Mouse (Mus musculus) intestine, embryonic 15.5 days (tissue): ENCODE data around the gene Gpsm3. TPM values are rescaled to one million over a fixed set of nuclear protein-coding genes. Genes with fewer than 3 reads are reported as not detected.

Experiments
- ATAC-seq: fragments of 200-750 bp; cut with Nextera tagmentation; 2 replicates; pipeline ENCODE4 v1.8.0; 2017; ENCODE audit warnings: moderate TSS enrichment, moderate library complexity
- H3K27ac ChIP-seq: fragments of 300-500 bp; sonication (generic); 2 replicates; pipeline ENCODE4 v1.5.1; 2015; ENCODE audit warnings: mild to moderate bottlenecking, inconsistent platforms
- H3K27me3 ChIP-seq: fragments of 300-500 bp; sonication (generic); replicated peaks from 2 replicates; pipeline ENCODE4 v1.6.1; 2015; ENCODE audit warnings: inconsistent platforms
- H3K36me3 ChIP-seq: fragments of 300-500 bp; sonication (generic); 2 replicates; pipeline ENCODE4 v1.6.1; 2015; ENCODE audit warnings: inconsistent platforms
- H3K4me1 ChIP-seq: fragments of 300-500 bp; sonication (generic); replicated peaks from 2 replicates; pipeline ENCODE4 v1.6.1; 2015; ENCODE audit warnings: inconsistent platforms
- H3K4me2 ChIP-seq: fragments of 300-500 bp; sonication (generic); replicated peaks from 2 replicates; pipeline ENCODE4 v1.6.1; 2015; ENCODE audit warnings: mild to moderate bottlenecking, inconsistent platforms
- H3K4me3 ChIP-seq: fragments of 300-500 bp; sonication (generic); replicated peaks from 2 replicates; pipeline ENCODE4 v1.5.1; 2015; ENCODE audit warnings: inconsistent platforms
- H3K9ac ChIP-seq: fragments of 300-500 bp; sonication (generic); 2 replicates; pipeline ENCODE4 v1.6.1; 2015; ENCODE audit warnings: inconsistent platforms
- H3K9me3 ChIP-seq: fragments of 300-500 bp; sonication (generic); 2 replicates; pipeline ENCODE4 v1.6.1; 2016; ENCODE audit warnings: inconsistent platforms
- WGBS: fragments of 180-500 bp; shearing (Covaris S2); methylation state at CpG from one replicate; pipeline ENCODE4 v1.1.7; 2015; 5-methylcytosine and 5-hydroxymethylcytosine counted together
- polyA plus RNA-seq: library from polyadenylated mRNA; unstranded; fragments of >200 nt; fragmentation: Nextera tagmentation; extraction: Ambion mirVana; gene quantifications from 2 replicates; pipeline ENCODE4 v1.2.1, GENCODE M21; 2015

Gene Gpsm3
- polyA plus RNA-seq, 1 experiment from 2014 or later: 10.1 TPM

DNA sequence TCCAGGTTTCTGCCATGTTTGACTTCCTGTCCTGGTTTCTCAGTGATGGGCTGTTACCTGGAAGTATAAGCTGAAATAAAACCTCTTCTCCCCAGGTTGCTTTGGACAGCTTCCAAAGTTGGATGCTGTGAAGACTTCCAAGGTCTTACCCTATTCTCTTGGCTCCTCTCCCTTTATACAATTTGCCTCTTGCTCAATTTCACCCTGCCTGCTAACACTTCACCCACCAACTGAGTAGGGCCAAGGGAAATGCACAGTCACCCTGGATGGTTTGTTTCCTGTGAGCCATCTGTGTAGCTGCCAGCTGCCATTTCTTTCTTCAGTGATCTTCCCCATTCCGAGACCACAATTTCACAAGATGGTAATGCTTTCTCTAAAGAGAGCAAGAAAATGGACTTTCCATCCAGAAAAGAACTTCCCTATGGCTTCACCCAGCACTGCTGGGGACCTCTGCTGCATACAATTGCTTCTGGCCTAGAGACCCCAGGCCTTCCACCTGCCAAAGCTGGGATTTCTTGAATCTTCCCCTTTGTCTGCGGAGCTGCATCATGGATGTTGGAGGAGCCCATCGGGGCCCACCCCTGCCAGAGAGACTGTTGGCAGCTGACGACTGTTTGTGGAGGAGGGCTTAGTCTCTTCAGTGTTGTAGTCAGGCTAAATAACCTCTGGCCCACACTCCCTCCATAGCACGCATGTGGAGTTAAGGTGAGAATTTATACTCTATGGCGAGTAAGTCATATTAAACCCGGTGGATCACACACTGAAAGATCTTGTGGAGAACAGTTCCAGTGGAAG is 50.1 kb downstream of the Gpsm3 start:
- ATAC-seq: no peak

DNA sequence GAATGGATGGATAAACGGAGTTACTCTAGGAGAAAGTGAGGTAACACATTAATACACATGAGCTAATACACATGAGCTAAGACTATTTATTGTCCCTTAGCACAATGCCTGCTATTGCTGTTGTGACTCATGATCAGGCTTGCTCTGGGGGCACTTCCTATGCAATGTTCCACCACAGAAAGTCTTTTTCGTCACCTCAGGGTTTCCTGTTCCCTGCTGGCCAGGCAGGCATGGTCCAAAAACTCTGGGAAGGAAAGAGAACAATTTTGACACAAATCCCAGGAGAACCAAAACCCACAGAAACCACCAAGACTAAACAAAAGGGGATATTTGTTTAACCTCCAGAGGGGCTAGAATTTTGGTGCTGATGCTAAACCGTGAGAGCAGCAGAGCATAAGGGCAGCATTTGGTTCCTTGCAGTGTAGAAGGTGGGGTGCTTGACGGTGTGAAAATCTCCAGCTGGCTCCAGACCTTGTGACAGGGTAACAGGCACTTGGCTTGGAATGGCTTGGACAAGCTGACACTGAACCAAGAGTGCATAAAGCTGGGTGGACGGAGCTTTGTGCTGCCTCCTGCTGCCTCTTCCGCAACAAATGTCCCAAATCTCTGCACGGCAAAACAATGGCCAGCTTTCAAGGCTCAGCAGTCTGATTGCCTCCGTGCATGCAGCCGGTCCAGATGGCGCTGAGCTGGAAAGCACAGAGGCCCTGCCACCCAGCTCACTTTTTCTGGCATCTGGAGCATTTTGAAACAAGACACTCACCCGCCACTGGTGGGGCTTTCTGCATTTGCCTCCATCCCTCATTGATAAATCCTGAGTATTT is 51.4 kb downstream of the Gpsm3 start:
- H3K27me3 ChIP-seq: no peaks in the 10 kb centered on the region
- no peaks in the 10 kb centered on the region for H3K9me3 ChIP-seq
- H3K4me2 ChIP-seq: no peak overlapping the region
- peak; percentile 13; the same call in 1 of the 2 replicates for ATAC-seq
- 0 out of 2 replicates have a peak overlapping the region, but pooled peaks have one; percentile 8 for H3K9ac ChIP-seq
- 0 out of 2 replicates have a peak, but pooled peaks cover 5% of the 10 kb centered on the region for H3K36me3 ChIP-seq
- no peak overlapping the region for H3K4me3 ChIP-seq
- H3K27ac ChIP-seq: peak overlapping the region; percentile 49
- H3K4me1 ChIP-seq: peaks cover 22% of the 10 kb centered on the region; the same call in 1 of the 2 replicates
- WGBS: 22% methylated on average over 11 of the region's 11 CpGs

More for the DNA sequence above, 50.1 kb downstream of the Gpsm3 start:
- Histone ChIP-seq H3K27ac (no peak overlapping the region), H3K9me3 (no peaks in the 10 kb centered on the region), H3K9ac (no peak overlapping the region), H3K36me3 (no peaks in the 10 kb centered on the region), H3K4me1 (peaks cover 13% of the 10 kb centered on the region; the same call in 1 of the 2 replicates), H3K4me2 (no peak overlapping the region), H3K4me3 (no peak overlapping the region), H3K27me3 (no peaks in the 10 kb centered on the region)
- WGBS: 83% methylated on average over 7 of the region's 7 CpGs

Other genes starting within 250 kb of the Gpsm3 start
- 3.7 and 5.0 TPM in 2 replicates for gene Btnl2, start 235.0 kb upstream of the Gpsm3 start, polyA plus RNA-seq
- gene Btnl1, start 212.7 kb upstream of the Gpsm3 start, polyA plus RNA-seq: 9.4 and 14.7 TPM in 2 replicates
- 0.34 and 0.59 TPM in 2 replicates for gene BC051142, start 191.0 kb upstream of the Gpsm3 start, polyA plus RNA-seq
- 12.7 and 13.6 TPM in 2 replicates for gene Btnl4, start 112.5 kb upstream of the Gpsm3 start, polyA plus RNA-seq
- 13.1 and 15.2 TPM in 2 replicates for gene Btnl6, start 72.5 kb upstream of the Gpsm3 start, polyA plus RNA-seq
- gene Notch4, start 25.5 kb upstream of the Gpsm3 start, polyA plus RNA-seq: 2.9 and 5.8 TPM in 2 replicates
- 8.0 and 8.8 TPM in 2 replicates for gene Pbx2, start 1.5 kb downstream of the Gpsm3 start, polyA plus RNA-seq
- 2.7 and 3.0 TPM in 2 replicates for gene Ager, start 8.1 kb downstream of the Gpsm3 start, polyA plus RNA-seq
- gene Rnf5, start 13.9 kb downstream of the Gpsm3 start, polyA plus RNA-seq: 165 and 174 TPM in 2 replicates
- gene Agpat1, start 14.5 kb downstream of the Gpsm3 start, polyA plus RNA-seq: 51.2 and 60.8 TPM in 2 replicates
- 3.0 and 3.4 TPM in 2 replicates for gene Egfl8, start 26.2 kb downstream of the Gpsm3 start, polyA plus RNA-seq
- gene Ppt2, start 38.7 kb downstream of the Gpsm3 start, polyA plus RNA-seq: 27.8 and 29.6 TPM in 2 replicates
- gene Prrt1, start 39.7 kb downstream of the Gpsm3 start, polyA plus RNA-seq: 0.40 and 0.49 TPM in 2 replicates
- 12.1 and 13.7 TPM in 2 replicates for gene Fkbpl, start 55.0 kb downstream of the Gpsm3 start, polyA plus RNA-seq
- 67.5 and 68.2 TPM in 2 replicates for gene Atf6b, start 57.3 kb downstream of the Gpsm3 start, polyA plus RNA-seq
- gene Tnxb, start 80.7 kb downstream of the Gpsm3 start, polyA plus RNA-seq: 1.1 and 1.3 TPM in 2 replicates
- gene C4b, start 154.1 kb downstream of the Gpsm3 start, polyA plus RNA-seq: 0.33 and 1.4 TPM in 2 replicates
- gene Cyp21a1, start 214.8 kb downstream of the Gpsm3 start, polyA plus RNA-seq: 0.38 and 18.1 TPM in 2 replicates
- gene Stk19, start 247.1 kb downstream of the Gpsm3 start, polyA plus RNA-seq: 25.1 and 30.3 TPM in 2 replicates
- 51.8 and 58.6 TPM in 2 replicates for gene Dxo, start 247.2 kb downstream of the Gpsm3 start, polyA plus RNA-seq